Mouse (Mus musculus) stomach, postnatal 0 days (tissue): ENCODE results near the gene Clec4g.
"Not testable (repeated sequence)": the region's sequence is repeated elsewhere in the genome, so short reads cannot be mapped to it uniquely, and the experiment has no call there.

Experiments
- CTCF ChIP-seq: IDR thresholded peaks from 2 replicates; pipeline ENCODE4 v1.5.1; 2016; ENCODE audit warnings: antibody characterized with exemption, low read depth, mild to moderate bottlenecking, moderate library complexity
- EP300 ChIP-seq: optimal IDR thresholded peaks from 2 replicates; pipeline ENCODE3; 2016; ENCODE audit warnings: antibody characterized with exemption

- not testable (repeated sequence) for TF ChIP-seq CTCF, EP300
These were observed 48.2 kb upstream of the Clec4g start for GRCm38 (mm10) chr8:3768641-3769040.
